Mouse (Mus musculus): ENCODE measurements around the gene Gdpd3.
"Not testable (repeated sequence)": the region's sequence is repeated elsewhere in the genome, so short reads cannot be mapped to it uniquely, and the experiment has no call there.

Gene Gdpd3

DNA sequence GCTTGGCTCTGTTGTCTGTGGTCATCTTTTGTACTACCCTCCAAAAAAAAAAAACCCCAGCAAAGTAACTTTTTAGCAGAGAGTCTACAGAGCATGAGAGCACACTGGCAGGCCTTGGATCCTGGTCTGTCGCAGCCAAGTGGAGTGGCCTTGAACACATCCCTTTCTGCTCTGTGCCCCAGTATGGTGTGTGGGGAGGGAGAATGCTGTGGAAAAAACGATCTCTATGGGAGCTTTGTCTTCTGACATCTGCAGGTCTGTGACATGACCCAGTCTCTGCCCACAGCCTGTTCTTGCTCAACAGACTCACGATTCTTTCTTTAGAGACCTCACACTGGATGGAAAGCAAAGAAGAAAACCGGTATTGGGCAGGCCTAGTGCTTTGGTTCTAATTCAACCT is 5.2 kb upstream of the Gdpd3 start:
- DNase-seq (ENCODE audit: low spot score), result no peak

DNA sequence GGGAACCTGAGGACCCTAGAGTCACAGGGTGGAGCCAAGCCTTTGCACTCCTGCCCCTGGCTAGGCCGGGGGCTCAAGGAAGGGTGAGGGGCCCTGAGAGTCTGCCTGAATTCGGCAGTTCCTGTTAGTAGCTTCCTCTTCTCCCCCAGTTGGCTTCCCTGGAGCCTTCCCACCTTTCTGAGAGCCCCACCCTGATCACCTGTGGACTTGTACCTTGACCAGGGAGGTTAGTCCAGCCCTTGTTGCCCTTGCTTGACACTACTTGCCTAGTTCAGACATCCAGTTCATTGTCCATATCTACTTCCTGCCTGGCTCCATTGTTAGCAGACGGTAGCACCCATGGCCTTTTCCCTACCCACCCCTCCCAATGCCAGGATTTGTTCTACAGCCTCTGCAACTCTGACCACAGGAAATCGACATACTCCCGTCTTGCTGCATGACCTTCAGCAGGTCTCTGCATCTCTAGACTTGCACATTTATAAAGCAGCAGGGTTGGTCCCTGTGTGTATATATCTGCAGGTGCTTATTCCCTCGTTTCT is 4.5 kb upstream of the Gdpd3 start:
- no peak for DNase-seq (ENCODE audit: low spot score)

DNA sequence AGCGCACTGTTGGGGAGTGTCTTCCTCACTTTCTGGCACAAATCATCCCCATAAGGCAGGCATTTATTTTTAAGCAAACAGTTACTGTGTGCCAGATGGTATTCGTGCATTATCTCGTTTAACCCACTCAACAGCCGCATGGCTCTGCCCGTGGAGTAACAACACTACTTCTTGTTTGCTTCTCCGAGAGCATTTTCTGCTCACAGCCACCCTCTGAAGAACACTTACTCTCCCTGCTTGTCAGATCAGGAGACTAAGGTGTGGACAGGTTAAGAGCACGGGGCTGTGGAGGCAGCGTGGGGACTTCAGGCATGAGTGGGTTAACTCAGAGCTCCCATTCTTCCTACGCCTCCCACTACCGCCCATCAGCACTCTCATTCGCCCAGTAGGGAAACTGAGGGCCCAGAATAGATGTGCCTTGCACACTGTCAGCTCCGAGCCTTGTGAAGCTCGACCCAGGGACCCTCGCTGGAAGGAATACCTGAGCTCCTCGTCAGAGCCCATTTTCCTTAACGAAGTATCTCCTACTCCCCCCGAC is 3.6 kb upstream of the Gdpd3 start:
- no peak for DNase-seq (ENCODE audit: low spot score)

DNA sequence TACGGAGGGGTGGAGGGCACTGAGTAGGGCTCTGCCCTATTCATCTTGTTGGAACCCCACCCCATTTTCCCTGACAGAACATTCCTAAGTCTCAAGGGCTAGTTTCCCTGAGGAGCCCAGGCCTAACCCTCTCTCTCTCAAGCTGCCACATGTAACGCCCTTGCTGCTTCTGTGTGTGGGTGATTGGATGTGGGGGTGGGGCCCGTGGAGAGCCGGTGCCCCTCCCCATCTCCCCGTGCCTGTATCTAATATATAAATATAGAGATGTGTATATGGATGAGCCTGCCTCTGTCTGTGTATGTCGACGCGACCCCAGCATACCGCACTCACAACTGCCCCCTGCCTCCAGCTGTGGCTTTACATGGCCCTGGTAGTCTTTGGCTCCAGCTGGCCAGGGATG is 594 bp upstream of the Gdpd3 start:
- DNase-seq (ENCODE audit: low spot score), result no peak

DNA sequence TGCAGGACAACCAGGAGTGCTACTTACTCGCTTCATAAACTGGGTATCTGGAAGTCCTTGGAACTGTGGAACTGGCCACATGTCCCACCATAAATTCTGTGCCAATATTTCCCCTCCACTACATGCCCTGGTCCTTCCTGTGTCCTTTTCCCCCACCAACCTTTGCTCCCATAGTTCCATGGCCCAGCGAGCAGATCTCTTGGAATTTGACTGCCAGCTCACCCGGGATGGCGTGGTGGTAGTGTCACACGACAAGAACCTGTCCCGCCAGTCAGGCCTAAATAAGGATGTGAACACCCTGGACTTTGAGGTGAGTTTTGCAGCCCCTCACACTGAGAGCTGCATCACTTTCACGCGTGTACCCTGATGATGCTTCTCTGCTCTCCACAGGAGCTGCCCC is 867 bp downstream of the Gdpd3 start:
- DNase-seq (ENCODE audit: low spot score), result no peak

DNA sequence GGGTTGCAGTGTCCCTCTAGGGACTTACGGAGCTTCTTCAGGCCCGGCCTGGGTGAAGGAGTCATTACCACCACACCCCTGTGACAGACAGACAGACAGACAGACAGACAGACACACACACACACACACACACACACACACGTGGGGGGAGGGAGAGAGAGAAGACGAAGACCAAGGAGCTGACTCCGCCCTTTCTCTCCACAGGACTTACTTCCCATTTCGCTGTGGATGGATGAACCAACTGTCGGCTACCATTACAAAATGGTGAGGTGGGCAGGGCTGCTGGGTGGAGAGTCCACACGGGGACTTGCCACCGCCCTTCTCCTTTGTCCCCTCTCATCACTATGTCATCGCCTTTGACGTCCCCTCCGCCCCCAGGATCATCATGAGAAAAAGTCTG is 4.7 kb downstream of the Gdpd3 start:
- no peak for DNase-seq (ENCODE audit: low spot score)

DNA sequence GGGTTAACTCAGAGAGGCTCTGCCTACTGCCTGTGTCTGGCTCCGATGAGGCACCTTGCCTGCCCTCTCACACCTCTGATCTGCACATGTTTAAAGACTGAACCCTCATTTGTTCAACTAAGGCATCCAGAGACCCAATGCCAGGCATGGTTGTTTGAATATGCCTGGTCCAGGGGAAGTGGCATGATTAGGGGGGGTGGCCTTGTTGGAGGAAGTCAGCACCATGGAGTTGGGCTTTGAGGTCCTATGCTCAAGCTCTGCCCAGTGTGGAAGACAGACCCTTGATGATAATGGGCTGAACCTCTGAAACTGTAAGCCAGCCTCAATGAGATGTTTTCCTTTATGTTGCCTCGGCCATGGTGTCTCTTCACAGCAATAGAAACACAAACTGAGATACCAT is 7.2 kb downstream of the Gdpd3 start:
- no peak for DNase-seq (ENCODE audit: low spot score)

DNA sequence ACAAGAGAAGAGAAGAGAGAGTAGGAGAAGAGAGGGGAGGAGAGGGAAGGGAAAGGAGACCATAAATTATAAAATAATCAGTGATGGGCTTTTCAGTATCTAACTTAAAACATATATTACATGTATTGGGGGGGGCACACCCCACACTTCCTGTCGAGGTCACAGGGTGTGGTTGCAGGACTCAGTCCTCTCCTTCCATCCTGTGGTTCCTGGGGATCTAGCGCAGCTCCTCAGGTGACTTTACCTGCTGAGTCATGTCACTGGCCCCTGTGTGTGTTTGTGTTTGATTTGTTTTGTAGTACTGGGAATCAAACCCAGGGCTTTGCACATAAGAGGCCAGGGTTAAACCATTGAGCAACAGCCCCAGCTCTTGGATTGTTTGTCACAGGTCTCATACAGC is 8.3 kb downstream of the Gdpd3 start:
- no peak for DNase-seq (ENCODE audit: low spot score)

DNA sequence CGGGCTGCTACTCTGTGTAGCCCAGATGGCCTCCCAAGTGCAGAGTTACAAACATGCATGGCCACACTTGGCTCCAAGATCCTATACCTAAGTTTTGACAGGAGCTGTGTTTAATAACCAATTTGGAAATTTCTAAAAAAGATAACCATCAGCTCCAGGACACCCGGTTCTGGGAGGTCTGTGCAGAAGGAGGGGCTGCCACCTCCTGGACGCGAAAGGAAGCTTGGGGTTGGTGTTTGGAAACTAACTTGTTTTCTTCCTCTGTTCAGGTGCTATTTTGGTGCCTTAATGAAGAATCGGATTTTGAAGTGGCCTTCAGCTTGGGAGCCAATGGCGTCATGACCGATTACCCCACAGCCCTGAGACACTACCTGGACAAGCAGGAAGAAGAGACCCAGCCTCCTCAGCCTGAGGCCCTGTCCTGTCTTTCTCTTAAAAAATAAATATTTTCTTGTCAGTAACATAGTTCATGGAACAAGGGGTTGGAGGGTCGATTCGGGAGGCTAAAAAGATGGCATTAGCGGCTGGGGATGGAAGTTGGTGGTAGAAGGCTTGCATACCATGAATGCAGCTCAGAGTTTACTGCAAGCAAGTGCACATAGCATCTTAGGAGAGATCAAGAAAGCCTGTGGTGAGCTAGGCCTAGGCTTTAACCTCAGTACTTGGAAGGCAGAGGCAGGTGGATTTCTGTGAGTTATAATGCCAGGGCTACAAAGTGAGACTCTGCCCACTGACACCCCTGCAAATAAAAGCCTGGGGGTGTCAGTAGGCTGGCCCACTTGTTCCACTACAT is 9.2 kb downstream of the Gdpd3 start:
- DNase-seq (ENCODE audit: low spot score), result no peak

DNA sequence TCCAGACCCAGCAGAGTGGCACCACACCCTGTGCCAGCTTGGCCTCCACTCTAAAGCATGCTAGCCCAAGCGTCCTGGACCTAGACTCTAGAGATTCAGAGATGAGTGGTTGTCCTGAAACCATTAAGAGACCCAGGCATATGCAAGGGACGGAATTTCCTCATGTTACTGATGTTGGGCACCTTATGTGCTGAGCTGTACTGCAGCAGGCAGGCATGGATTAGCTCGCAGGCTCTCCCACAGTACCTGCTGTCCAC is 9.8 kb downstream of the Gdpd3 start:
- DNase-seq (ENCODE audit: low spot score), result no peak

DNA sequence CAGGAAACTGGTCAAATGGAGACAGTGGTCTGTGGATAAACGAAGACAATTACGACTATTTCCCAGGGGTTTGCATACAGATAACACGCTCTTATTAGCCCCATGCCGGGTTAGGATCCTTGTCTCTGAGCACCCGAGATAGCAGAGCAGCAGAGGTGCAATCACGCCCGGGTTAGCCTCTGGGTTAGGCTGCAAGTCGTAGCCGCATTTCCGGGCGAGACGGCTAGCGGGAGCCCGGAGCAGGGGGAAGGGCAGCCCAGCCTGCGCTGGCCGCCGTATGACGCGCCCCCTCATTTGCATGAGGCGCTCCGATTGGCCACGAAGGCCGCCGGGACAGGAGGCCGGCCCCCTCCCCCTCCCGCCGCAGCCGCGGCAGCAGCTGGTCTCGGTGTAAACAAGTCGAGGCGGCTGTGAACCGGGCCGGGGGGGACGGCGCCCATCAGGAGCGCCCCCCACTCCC is 10.5 kb downstream of the Gdpd3 start, which contains the start of gene Ypel3:
Gene Ypel3 (plus strand): TSS at position 358 of the 460 bp plus-strand sequence.
- peak; percentile 88 for DNase-seq (ENCODE audit: low spot score)

DNA sequence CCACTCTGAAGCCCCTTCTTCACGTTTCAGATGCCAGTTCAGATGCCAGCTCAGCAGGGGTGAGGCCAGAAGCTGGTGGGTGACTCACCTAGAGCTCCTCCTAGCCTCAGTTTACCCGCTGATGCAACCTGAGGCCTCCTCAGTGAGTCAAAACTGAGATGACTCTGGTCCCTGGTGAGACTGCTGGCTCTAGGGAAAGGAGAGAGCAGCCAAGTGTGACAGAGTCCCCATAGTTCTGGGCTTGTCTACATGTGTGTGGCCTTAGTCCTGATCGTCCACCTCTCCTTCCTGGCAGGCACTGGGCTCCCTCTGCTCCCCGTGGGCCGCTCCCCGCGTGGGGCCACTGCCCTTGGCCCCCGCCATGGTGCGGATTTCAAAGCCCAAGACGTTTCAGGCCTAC is 11.3 kb downstream of the Gdpd3 start:
- DNase-seq (ENCODE audit: low spot score), result no peak

DNA sequence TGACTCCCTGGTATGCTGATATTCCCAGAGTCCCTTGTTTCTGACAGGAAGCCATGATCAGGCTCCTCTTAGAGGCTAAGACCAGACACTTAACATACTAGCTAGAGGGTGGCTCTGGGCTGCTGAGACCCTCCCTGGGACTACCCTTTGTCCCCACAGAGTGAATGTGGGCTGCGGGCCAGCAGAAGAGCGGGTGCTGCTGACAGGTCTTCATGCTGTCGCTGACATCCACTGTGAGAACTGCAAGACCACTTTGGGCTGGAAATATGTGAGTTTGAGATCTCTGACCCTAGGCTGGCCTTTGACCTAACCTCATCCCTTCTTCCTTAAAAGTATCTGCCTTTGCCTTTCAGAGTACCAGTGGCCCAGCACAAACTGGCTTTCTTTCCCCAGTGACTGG is 12.0 kb downstream of the Gdpd3 start:
- no peak for DNase-seq (ENCODE audit: low spot score)

DNA sequence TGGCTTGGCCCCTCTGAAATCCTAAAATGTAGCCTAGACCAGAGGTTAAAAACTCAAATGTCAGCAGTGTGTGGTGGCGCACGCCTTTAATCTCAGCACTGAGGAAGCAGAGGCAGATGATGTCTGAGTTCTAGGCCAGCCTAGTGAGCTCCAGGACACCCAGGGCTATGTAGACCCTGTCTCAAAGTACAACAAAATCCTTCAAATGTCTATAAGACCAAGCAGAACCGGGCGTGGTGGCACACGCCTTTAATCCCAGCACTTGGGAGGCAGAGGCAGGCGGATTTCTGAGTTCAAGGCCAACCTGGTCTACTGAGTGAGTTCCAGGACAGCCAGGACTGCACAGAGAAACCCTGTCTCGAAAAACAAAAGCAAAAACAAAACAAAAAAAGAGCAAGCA is 13.0 kb downstream of the Gdpd3 start:
- not testable (repeated sequence) for DNase-seq (ENCODE audit: low spot score)

DNA sequence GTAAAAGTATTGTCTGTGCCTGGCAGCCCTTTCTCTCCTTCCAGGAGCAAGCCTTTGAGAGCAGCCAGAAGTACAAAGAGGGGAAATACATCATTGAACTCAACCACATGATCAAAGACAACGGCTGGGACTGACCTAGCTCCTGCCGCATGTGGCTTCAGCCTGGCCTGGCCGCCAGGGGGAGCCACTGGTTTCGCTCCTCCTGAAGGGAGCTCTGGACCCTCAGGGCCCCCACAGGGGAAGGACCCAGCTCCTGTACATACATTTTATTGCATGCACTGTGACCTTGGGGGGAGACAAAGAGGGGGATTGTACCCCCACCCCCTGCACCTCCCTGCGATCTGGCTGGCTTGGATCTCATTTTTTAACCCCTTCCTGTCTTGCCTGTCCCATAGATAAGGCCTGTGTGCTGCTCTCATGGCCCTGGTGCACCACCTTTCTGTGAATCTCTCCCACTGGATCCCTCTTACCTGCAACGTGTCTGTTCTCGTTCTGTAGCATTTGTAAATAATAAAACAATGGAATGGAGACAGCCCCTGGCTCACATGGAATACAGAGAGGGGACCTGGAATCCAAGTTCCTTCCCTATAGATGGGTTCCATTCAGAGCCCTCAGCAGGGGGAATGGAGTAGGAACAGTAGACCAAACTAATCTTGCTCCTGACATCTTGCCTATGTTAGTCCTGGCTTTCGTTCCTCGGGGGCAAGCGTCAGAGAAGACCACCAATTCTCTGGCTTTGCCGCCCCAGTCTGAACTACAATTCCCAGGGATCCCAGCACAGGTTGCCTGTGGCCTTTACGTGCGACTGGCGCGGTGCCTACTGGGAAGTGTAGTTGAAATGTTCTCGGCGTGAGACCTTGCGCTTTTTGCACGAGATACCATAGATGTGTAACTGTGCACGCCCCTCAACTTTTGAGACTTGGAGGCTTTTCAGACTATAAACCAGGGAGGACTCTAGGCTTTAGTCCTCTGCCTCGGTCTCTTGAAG is 14.1 kb downstream of the Gdpd3 start:
- peak; percentile 76 for DNase-seq (ENCODE audit: low spot score)

DNA sequence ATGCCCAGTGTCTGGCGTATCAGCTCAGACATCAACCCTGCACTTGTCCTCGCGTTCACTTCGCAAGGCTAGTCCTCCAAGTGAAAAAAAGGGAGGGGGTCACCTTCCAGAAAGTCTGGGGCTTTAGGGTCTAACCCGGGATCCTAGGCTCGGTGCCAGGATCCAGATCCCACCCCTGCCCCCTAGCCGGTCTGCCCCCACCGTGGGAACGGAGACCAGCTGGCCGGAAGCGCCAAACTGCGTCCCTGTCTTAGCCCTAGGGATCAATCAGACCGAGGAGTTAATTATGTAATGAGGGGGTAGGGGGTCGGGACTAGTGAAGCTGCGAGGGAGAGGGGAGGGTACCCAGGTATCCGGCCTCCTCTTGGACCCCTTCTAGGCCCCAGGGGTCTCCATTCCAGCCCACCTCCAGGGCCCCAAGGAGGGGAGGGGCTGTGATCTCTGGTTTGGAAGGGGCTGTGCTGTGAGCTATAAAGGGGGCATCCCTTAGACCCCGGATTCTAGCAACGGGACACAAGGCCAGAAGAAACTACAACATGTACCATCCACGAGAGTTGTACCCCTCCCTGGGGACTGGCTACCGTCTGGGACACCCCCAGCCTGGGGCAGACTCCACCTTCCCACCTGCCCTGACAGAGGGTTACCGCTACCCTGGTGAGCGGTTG is 15.0 kb downstream of the Gdpd3 start, which contains the start of gene Tbx6:
Gene Tbx6 (plus strand): TSS at position 513 of the 665 bp plus-strand sequence.
- DNase-seq (ENCODE audit: low spot score), result no peak

DNA sequence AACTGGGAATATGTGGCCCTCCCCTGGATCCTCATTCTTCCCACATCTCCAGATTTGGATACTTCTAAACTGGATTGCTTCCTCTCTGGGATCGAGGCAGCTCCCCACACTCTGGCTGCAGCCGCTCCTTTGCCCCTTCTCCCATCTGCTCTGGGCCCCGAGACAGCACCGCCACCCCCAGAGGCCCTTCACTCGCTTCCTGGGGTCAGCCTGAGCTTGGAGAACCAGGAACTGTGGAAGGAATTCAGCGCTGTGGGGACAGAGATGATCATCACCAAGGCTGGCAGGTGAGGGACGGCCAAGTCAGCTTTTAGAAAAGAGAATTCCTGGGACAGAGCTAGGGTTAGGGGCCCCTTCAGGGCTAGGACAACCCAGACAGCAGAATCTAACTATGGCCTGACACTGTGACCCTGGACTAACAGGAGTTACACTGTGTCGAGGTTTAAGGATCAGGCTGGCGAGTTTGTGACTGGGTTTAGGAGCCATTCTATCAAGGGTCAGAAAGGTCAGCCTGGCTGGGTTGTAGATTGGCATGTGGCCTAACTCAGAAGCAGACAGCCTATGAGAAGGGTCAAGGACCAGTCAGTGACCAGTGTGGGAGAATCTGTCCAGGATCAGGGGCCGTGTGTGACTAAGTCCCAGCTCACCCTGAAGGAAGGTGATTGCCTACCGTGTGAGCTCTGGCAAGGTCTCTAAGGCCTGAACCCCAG is 15.7 kb downstream of the Gdpd3 start:
- no peak for DNase-seq (ENCODE audit: low spot score)

DNA sequence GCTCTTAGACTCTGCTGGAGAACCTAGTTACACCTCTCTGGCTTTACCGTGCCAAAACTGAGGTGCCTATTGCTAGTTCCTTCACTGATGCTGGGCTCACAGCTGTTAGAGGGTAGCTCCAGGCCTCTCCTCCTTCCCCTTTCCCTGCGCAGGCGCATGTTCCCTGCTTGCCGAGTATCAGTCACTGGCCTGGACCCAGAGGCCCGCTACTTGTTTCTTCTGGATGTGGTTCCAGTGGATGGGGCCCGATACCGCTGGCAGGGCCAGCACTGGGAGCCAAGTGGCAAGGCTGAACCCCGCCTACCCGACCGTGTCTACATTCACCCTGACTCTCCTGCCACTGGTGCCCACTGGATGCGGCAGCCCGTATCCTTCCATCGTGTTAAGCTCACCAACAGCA is 16.6 kb downstream of the Gdpd3 start:
- DNase-seq (ENCODE audit: low spot score), result no peak

DNA sequence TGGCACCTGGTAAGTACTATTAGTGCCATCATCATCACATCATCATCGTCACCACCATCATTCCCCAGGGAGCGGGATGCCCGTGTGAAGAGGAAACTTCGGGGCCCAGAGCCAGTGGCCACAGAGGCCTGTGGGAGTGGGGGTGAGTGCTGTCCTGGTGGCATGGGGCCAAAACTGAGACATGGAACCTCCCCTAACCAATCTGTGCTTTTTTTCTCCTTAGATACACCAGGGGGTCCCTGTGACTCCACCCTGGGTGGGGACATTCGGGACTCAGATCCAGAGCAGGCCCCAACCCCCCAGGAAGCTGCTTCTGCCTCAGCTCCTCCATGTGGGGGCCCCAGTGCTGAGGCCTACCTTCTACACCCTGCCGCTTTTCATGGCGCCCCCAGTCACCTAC is 18.3 kb downstream of the Gdpd3 start:
- DNase-seq (ENCODE audit: low spot score), result no peak

DNA sequence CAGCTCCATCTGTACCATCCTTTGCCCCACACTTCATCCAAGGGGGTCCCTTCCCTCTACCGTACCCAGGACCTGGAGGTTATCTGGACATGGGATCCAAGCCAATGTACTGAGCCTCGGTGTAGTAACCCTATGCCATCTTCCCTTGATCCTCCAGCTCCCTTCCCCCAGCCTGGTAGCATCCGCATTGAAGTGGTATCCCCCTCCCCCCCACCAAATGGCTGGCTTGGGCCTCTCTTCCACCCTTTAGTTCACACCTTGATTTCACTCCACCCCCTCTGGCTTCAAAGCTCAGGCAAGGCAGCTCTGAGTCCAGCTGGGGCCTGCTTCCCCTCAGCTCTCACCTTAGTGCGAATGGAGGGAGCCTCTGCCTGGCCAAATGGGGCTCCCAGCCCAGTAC is 18.9 kb downstream of the Gdpd3 start:
- DNase-seq (ENCODE audit: low spot score), result no peak

DNA sequence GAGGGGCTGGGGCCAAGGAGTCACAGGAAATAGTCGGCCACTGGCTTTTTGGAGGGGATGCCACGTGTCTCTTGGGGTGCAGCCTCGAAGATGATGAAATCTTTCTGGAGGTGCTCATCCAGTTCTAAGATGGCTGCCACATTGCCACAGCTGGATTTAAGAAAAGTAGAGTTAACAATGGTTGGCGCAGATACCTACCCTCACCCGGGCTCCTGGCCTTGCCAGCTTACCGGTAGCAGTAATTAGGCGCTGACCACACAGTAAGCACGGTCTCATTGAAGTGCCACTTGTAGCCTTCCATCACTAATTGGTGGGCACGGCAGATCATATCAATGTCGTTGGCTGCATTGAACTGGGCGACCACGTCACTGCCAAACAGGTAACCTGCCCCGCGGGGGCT is 20.0 kb downstream of the Gdpd3 start:
- no peak for DNase-seq (ENCODE audit: low spot score)

Data from ovary, postnatal 14 days (tissue).